Mouse (Mus musculus) urinary bladder, adult 18-20 months (tissue): ENCODE data around the gene Fgfr2.
A peak's percentile ranks its signal among the peaks of the same experiment; 100 is the strongest.

Experiments used
- DNase-seq, 2 experiments: peaks; one replicate each; pipeline ENCODE4 v3.0.0; 2022; ENCODE audit warnings: low spot score in 2 of 2, mixed read lengths in 2 of 2

Fgfr2 gene

GRCm38 (mm10) chr7:132273741-132274513, 849.2 kb downstream of the Fgfr2 start:
- DNase-seq = no peak

GRCm38 (mm10) chr7:132272984-132273383, 850.2 kb downstream of the Fgfr2 start:
- DNase-seq = no peak

- DNase-seq = no peak
Observed at GRCm38 (mm10) chr7:132270364-132270763, 852.8 kb downstream of the Fgfr2 start.

GRCm38 (mm10) chr7:132269661-132270060, 853.5 kb downstream of the Fgfr2 start:
- no peak for DNase-seq

GRCm38 (mm10) chr7:132267721-132268498, 855.2 kb downstream of the Fgfr2 start:
- DNase-seq = no peak

- DNase-seq = no peak
Observed at GRCm38 (mm10) chr7:132264763-132265162, 858.4 kb downstream of the Fgfr2 start.

GRCm38 (mm10) chr7:132263186-132263585, 860.0 kb downstream of the Fgfr2 start:
- DNase-seq = no peak

GRCm38 (mm10) chr7:132262696-132263095, 860.5 kb downstream of the Fgfr2 start:
- DNase-seq = peak in 1 of 2 experiments; percentile 13

- DNase-seq = no peak
Observed at GRCm38 (mm10) chr7:132261885-132262284, 861.3 kb downstream of the Fgfr2 start.

GRCm38 (mm10) chr7:132260632-132261031, 862.5 kb downstream of the Fgfr2 start:
- no peak for DNase-seq

GRCm38 (mm10) chr7:132258817-132259216, 864.3 kb downstream of the Fgfr2 start:
- DNase-seq = peak in 1 of 2 experiments; percentile 53

GRCm38 (mm10) chr7:132258216-132258615, 864.9 kb downstream of the Fgfr2 start:
- no peak for DNase-seq

GRCm38 (mm10) chr7:132253513-132253912, 869.6 kb downstream of the Fgfr2 start:
- DNase-seq = no peak

GRCm38 (mm10) chr7:132253078-132253477, 870.1 kb downstream of the Fgfr2 start:
- DNase-seq = no peak

- no peak for DNase-seq
Observed at GRCm38 (mm10) chr7:132249563-132250119, 873.5 kb downstream of the Fgfr2 start.

- DNase-seq = no peak
Observed at GRCm38 (mm10) chr7:132247567-132247966, 875.6 kb downstream of the Fgfr2 start.

- no peak for DNase-seq
Observed at GRCm38 (mm10) chr7:132247091-132247490, 876.1 kb downstream of the Fgfr2 start.

- no peak for DNase-seq
Observed at GRCm38 (mm10) chr7:132245730-132246129, 877.4 kb downstream of the Fgfr2 start.

GRCm38 (mm10) chr7:132244637-132245036, 878.5 kb downstream of the Fgfr2 start:
- no peak for DNase-seq

GRCm38 (mm10) chr7:132243225-132243624, 879.9 kb downstream of the Fgfr2 start:
- no peak for DNase-seq

- DNase-seq = no peak
Observed at GRCm38 (mm10) chr7:132242617-132243141, 880.5 kb downstream of the Fgfr2 start.

- DNase-seq = no peak
Observed at GRCm38 (mm10) chr7:132238921-132239320, 884.2 kb downstream of the Fgfr2 start.
